Mouse (Mus musculus): ENCODE measurements around the gene Jph2.
A peak's percentile ranks its signal among the peaks of the same experiment; 100 is the strongest.
"Not testable (repeated sequence)": the region's sequence is repeated elsewhere in the genome, so short reads cannot be mapped to it uniquely, and the experiment has no call there.

The Jph2 gene

DNA sequence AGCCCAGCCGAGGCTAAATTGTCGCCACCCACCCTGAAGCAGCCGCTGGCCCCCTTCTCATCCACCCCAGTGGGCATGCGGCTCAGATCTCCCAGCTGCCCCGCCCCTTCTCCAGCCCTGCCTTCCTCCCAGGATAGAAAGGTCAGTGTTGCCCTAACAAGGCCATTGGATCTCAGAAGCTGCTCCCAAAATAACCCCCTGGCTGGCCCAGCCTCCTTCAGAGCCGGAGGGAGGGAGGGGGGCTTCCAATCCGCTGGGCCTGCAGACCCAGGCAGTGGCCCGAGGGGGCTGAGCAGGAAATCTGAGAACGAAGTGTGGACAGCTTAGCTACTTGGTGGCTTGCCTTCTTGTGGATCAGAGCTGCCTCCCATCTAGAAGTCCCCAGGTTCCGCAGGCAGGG lies at the start of gene Jph2:
Gene Jph2, minus strand, starts transcription at position 89 of the 400 bp plus-strand sequence.
- no peak for DNase-seq

DNA sequence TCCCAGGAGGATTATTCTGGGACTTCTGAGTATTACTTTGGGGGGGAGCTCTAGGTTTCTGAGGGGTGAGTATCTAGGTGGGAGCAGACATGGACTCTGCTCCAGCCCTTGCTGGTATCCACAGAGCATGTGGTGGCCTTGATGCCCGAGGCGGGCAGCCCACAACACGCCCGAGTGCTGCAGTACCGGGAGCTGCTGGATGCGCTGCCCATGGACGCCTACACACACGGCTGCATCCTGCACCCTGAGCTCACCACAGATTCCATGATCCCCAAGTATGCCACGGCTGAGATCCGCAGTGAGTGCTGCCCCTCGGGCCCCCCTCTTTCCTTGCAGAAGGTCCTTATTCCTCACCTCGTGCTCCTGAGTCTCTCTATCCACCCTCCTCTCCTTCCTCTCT lies 49.6 kb upstream of the Jph2 start:
- DNase-seq, result no peak

DNA sequence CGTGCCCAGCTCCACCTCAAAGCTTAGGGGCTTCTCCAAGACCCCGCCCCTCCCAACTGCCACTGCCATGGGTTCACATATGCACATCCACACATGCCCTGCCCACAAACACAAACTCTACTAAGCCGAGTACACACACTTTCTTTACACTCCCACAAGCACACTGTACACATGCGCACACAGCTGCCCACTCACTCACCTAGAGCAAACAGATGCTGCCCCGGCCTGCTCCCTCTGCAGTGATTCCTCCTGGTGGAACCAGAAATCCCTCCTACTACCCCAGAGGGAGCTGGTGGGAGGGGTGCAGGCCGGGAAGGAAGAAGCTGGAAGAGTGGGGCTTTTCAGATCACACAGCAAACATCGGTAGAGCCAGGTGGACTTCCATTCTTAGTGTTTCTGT lies 46.2 kb upstream of the Jph2 start:
- DNase-seq, result no peak

DNA sequence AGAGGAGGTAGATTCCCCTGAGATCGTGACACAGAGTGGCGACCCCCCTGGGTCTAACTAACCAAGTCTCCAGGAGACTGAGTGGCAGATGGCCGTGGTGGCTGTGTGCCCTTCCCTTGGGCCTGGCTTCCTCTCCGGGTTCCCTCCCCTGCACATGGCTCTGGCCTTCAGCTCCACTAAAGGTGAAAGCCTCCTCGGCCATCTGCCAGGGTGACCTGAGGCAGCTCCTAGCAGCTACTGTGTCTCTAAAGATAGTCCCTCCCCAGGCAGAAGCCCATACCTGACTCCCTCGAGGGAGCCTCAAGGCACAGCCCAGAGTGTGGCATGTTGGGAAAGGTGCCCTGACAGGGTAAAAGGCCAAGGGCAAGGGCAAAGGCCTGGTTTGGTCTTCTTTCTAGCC lies 45.8 kb upstream of the Jph2 start:
- DNase-seq, result peak; percentile 86 to 89

DNA sequence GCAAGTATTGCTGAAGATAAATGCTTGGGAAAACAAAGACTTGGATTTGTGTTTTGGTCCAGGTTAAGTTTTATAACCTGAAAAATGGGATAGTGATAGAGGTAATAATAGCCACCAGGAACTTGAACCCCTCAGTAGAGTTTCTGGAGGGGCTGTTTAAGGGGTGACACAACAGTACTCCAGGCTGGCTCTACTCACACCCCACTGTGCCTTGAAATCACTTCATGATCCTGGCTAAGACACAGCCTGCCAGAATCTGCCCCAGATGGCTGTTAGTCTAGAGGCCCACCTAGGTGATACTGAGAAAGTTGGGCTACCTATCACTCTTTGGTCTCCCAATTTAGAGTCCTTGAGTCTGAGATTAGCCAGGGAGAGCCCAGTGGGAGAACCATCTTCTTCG lies 41.7 kb upstream of the Jph2 start:
- DNase-seq, result peak in 1 of 2 experiments; percentile 47

DNA sequence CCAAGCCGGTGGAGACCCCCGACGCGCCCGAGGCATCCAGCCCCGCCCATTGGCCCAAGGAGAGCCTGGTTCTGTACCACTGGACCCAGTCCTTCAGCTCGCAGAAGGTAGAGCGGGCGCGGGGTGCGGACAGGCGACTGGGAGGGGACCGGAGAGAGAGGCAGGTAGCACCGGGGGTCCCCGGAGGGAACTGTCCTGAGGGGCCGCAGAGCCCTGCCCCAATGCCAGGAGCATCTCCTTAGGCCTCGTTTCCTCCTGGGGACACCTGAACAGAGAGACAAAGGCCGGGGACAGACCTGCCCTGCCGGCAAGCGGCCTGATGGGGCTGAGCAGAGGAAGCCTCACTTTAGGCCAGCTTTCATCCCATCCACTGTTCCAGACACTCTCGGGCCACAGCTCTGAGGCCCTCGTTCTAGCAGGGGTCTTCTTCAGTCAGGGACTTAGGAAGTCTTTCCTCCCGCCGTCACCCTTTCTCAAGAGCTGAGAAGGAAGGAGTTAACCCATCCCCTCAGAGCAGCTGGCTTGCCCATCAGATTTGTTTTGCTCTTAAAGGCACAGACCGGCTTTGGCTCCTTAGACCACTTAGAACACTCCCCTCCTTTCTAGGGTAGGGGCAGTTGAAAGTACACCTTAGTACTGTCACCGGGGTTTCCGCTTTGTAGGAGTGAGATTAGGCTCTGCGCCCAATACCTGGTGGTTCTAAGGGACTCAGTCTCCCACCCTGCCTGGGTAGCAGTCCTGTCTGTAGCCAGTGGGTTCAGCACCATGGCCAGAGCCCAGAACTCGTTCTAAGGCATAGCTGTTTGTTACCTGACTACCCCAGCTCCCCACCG lies 41.0 kb upstream of the Jph2 start:
- peak in 1 of 2 experiments; percentile 65 for DNase-seq

DNA sequence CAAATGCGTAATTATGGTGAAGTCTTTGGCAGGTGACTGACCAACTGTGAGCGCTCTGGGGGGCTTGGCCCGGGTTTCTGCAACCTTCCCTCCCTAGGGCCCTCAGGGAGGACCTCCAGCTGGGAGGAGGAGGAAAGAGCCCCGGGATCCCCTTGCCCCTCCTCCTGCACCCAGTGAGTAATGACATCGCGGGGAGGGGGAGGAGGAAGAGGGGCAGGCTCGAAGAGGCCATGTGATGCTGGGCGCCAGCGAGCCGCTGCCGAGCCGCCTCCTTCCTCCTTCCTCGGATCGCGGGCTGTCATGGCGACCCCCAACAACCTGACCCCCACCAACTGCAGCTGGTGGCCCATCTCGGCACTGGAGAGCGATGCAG lies 40.4 kb upstream of the Jph2 start, which contains the start of gene Gdap1l1:
Gene Gdap1l1, plus strand, starts transcription at position 231 of the 373 bp plus-strand sequence.
- DNase-seq, result peak; percentile 75 to 81

DNA sequence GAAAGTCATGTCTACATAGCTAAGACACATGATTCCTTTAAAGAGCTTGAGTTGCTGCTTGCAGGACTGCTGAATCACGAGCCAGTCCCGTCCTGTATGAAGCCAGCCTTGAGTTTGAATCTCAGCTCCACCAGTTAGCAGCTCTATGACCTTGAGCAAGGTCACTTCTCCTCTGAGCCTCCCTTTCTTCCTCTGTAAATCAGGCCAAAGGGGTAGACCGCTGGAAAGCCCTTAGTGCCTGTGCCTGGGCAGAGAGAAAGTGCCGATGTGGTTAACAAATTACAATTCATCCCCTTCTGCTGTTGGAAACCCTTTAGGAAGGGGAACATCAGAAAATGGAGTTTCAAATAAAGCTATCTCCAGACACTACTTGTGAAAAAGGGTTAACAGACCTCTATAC lies 40.0 kb upstream of the Jph2 start:
- peak in 1 of 2 experiments; percentile 38 for DNase-seq

DNA sequence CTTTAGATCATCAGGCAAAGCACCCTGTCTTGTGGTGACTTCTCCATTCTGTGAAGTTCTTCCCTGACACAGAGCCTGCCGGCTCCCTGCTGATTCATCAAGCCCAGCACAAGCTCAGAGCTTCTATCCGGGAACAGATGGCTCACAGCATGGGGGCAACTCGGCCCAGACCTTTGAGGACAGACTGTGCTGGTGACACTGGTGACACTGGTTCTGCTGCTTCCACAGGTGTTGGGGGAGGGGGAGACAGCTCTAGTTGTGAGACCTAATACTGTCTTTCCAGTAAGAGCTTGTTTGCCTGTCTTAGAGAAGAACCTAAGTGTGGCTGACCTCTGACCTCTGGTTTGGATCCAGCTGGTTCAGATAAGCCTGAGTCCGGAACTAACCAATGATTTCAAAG lies 36.2 kb upstream of the Jph2 start:
- DNase-seq, result peak; percentile 97 to 99

DNA sequence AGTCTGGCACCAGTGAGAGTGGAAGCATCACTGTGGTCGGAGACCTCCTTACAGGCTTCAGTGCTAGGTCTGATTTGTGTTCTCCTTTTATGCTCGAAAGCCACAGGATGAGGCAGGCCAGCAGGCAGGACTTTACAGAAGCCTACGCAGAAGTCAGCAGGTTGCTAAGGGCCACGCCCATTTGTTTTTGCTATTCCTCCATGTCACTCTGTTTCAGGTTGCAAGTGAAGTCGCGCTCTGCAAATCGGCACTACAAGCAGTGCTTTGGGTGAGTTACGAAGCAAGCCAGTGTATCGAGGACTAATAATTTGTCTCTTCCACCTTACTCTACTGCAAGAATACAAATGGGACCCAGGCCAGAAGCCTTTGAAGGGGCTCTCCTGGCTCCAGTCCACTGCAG lies 33.5 kb upstream of the Jph2 start:
- no peak for DNase-seq

DNA sequence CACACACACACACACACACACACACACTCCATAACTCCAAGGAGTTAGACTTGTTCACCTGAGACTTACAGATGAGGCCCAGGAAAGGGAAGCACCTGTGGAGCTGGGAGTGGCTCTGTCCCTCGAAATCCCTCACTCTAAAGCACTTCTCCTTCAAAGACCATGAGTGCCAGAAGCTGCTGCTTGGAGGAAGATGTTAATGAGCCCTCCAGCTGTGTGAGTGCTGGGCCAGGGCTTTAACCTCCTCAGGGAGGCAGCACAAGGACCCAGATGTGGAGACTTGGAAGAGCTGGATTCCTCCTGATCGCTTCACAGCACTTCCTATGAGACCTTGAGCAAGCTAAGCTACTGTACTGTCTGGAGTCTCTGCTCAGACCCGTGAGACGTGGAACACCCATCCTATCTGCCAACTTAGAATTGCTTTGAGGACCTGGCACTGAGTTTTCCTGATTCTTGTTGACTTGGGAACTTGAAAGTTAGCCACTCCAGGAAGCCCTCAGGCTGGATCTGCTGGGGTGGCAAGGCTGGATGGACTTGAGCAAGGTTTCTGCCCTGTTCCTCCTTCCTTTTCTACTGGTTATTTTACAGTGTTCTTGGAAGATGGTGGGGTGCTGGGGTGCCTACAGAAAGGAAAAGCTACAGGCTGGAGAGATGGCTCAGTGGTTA lies 30.7 kb upstream of the Jph2 start:
- DNase-seq, result no peak

DNA sequence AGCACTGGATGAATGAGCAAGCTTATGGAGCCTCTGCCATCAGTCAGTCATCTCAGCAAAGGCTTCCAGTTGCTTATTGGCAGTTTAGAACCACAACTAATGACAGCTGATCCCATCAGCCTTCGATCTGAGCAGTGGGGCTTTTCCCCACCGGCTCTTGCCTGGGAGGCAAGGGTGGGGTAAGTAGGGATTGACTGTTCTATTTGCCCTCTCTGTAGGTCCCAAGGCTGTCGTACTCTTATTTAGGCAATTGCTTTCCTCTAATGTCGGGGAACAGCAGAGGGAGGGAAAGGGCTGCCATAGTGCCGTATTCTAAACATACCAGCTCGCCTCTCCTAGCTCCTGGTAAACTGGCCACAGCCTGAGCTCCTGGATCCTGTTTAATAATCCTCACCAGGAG lies 26.8 kb upstream of the Jph2 start, which contains the start of gene Oser1:
Gene Oser1, minus strand, starts transcription at position 101 of the 400 bp plus-strand sequence.
- DNase-seq, result no peak

DNA sequence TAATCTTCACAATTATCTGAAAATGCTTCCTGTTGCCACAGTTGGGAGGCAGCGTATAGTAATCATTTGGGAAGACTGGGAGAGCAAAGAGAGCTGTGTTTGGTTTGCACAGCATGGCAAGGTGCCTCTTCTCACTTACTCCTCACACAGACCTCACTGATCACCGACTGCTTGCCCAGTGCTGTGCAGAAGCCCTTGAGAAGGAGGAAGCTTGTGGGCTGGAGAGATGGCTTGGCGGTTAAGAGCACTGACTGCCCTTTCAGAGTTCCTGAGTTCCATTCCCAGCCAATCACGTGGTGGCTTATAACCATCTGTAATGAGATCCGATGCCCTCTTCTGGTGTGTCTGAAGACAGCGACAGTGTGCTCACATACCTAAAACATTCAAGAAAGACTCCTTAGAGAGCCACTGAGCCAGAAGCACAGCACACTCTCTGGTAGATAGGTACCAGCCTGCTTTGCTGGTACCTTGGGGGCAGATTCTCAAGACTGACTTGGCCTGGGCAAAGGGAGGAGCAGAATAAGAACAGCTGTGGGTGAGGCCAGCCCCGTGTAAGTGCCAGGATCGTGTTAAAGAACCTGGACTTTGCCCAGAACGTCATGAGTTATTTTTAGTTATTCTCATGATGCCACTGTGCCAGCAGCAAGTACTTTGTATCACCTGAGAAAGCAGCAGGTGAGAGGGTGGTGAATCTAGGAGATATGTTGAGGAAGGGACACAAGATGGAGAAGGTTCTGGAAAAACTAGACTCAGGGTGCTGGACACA lies 25.3 kb upstream of the Jph2 start:
- no peak for DNase-seq

DNA sequence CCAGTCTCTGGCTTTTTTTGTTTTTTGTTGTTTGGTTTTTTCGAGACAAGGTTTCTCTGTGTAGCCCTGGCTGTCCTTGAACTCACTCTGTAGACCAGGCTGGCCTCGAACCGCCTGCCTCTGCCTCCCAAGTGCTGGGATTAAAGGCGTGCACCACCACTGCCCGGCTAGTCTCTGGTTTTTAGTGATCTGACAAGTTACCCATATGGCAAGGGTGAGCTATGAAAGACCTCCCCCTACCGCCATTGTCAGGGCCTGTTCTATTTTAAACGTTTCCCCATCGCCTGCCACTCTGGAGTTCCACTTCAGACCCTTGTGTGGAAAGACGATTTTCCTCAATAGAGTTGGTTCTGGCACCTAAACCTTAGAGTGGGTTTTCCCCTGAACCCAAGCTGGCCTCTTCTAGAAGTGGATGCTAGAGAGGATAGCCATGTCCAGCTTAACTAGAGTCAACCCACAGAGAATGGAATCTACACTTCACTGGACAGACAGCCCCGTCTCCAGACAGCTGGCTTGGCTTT lies 22.6 kb upstream of the Jph2 start:
- DNase-seq, result no peak

DNA sequence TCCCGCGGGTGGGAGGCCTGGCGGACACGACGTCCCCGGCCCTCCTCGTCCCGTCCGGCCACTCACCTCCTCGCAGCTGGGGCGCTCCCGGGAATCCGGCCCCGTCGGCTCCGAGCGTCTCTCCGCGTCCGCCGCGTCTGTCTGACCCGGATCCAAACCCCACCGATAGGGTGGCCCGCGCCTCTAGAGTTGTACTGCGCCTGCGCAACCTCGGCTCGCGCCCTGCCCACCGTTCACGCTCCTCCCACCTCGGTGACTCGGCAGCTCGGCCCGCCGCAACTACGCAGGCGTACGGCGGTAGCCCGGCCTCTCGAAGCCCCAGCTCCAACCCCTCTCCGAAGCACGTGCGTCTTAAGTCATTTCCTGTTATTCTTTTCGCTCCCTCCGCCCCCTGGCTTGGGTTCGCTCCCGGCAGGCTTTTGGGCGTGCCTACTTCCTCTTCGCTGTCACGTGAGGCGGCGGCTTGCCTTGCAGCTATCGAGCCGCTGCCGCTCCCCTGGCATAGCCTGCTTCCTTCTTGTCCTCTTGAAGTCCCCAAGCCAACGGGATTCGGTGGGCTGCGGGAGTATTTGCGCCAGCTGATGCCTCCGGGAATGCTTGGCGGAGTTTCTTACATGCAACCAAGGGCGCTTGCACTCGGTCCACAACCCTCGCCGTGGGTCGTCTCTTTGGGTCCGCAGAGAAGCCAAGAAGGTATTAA lies 21.7 kb upstream of the Jph2 start:
- DNase-seq, result peak; percentile 98 to 99

DNA sequence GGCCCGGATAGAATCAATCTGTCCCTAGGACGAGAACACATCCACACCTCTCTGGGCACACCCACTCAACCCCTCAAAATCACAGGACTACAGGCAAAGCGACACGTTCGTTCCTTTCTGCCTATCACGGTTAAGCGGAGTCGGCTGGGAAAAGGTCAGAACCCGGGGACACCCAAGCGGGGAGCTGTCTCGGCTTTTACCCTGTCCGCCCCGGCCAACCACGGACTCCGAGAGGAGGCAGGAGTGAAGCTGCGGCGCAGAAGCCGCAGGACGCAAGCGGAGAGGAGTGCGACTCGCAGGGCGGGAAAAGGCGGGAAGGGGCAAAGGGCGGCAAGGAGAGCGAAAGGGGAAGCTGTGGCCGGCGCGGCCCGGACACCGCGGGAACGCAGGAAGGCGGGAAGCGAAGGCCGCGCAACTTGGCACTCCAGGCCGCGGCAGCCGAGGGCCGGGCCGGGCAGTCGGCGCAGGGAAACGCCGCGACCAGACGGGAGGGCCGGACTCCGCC lies 21.1 kb upstream of the Jph2 start:
- DNase-seq, result no peak

DNA sequence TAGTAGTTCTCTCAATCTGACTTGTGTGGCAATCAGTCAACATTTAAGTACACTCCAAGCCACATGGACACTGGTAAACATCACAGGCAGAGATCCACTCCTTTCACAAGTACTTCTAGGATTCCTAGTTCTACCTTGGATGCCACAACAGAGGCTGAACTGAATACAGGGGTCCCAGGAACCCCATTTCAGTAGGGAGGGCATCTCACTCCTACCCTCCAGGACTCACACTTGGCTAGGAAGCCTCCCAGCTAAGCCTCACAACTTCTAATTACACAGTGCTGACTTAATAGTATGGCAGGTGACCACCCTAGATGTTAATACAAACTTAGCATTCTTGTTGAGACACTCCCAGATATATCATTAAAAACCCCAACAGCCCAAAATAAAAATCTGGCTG lies 20.0 kb upstream of the Jph2 start:
- DNase-seq, result no peak

DNA sequence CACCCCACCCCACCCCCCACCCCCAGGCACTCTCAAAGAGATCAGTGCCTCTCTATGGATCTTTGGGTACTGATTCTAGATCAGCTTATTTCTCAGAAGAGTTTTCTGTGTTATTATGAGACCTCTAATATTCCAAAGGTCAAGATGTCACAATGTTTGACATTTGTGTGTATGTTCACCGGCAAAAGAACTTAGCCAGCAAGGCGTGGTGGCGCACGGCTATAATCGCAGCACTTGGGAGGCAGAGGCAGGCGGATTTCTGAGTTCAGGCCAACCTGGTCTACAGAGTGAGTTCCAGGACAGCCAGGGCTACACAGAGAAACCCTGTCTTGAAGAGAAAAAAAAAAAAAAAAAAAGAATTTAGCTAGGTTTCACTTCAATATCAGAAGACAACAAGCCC lies 19.2 kb upstream of the Jph2 start:
- DNase-seq, result no peak

DNA sequence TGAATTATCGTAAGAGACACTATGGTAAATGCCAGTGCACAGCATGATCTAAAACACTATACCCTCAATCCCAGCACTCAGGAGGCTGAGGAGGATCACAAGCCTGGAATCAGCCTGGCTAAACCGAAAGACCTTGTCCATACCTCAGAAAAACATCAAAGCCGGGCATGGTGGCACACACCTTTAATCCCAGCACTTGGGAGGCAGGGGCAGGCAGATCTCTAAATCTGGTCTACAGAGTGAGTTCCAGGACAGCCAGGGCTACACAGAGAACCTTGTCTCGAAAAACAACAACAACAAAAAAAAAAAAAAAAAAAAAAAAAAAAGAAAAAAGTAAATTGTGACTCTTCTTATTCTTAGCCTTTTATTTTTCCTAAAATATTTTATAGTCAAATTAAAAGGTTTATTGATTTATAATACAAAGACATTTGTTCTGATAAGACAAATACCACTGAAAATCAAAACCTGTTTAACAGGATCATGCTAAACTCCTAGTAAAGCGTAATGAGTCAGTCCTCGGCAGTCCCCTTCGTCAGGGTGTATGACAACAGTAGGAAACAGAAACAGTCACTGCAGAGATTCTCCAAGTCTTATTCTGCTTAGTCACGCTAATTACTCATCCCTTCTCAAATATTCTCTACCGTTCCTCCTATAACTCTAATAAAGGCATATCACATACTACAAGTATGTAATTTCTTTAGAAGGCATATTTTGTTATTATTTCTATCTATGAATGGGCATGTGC lies 15.2 kb upstream of the Jph2 start:
- no peak for DNase-seq

DNA sequence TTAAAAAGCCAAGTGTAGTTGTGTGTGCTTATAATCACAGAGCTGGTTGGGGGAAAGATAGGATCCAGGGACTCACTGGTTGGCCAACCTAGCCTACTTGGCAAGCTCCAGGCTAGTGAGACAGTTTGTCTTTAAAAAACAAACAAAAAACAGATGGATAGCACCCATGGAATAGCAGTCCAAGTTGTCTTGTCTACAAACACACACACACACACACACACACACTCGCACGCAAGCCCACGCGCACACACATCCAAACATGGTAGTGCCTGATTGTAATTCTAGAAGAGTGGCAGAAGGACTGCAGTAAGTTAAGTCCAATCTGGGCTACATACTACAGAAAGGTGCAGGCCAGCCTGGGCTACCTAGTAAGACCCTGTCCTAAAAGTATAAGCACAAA lies 14.6 kb upstream of the Jph2 start:
- DNase-seq, result no peak

DNA sequence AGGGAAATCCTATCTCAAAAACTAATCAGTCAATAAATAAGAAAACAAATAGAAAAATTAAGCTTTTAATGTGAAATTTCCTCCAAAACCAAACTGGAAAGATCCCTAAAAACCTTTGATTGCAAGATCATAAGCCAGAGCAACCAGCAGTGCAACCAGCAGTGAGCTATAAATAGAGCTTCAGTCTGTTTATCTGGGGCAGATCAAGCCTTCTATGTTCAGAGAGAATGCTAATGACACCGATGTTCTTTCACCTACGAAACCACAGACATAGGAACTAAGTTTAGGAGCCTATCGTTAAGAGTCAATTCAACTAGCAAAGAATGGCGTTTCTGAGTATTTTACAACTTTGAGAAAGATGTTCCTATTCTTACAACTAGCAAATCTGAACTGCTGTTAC lies 14.0 kb upstream of the Jph2 start:
- no peak for DNase-seq

DNA sequence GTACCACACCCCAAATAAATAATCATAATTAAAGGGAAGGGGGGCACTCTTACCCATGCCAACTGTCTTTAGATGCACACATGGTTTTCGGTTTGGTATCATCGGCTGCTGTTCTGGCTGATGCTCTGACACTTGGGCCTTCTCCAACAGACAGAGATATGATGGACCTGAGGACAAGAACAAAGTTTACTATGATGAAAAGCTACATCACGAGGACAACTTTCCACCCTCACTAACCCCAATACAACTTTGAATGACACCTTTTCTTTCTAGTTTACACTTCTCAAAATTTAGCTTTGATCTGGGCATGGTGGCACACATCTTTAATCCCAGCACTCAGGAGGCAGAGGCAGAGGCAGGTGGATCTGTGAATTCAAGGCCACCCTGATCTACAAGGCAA lies 13.6 kb upstream of the Jph2 start:
- DNase-seq, result not testable (repeated sequence)

Data from cerebellum, postnatal 36 days (tissue).